Mouse (Mus musculus): Measurements from ENCODE around the gene Eif4enif1. TPM values are rescaled to one million over a fixed set of nuclear protein-coding genes. Genes with fewer than 3 reads are reported as not detected.

The Eif4enif1 gene
- total and polyA plus RNA-seq, 3 experiments = 54.5 to 127 (median 60.8) TPM

- Histone ChIP-seq H3K79me2 (replicated peaks; ENCODE audit: control insufficient read depth, extremely low read depth, insufficient read depth, poor library complexity, severe bottlenecking) (peaks cover 18% of the 10 kb centered on the region), H3K4me3 (replicated peaks in 1 of 3; ENCODE audit: low read depth in 2 of 3, low read length in 2 of 3, poor library complexity in 1 of 3) (no peak overlapping the region), H3K36me3 (replicated peaks in 1 of 2; ENCODE audit: control insufficient read depth in 1 of 2, insufficient read depth in 1 of 2, low read length in 1 of 2) (peaks cover 50 to 90% of the 10 kb centered on the region in 2 experiments), H3K27ac (ENCODE audit: insufficient read depth, low read depth) (no peak overlapping the region), H3K4me1 (ENCODE audit: control insufficient read depth in 1 of 2, insufficient read depth in 2 of 2) (no peaks in the 10 kb centered on the region), H3K27me3 (replicated peaks) (no peaks in the 10 kb centered on the region), H3K4me2 (ENCODE audit: insufficient read depth, low read depth, poor library complexity, severe bottlenecking) (no peak overlapping the region), H3K9ac (ENCODE audit: insufficient read depth, low read depth) (no peak overlapping the region), H3K9me3 (replicated peaks; ENCODE audit: low read length) (no peaks in the 10 kb centered on the region)
- in situ Hi-C loops (cut with MboI; ENCODE audit: low pct_ligation_motif_present, low pct_unique_long_range_greater_than_20kb, low sequenced_read_pairs) (no loop called here), dilution Hi-C loops (cut with MboI; ENCODE audit: extremely low pct_ligation_motif_present, extremely low pct_unique_long_range_greater_than_20kb, low sequenced_read_pairs) (no loop called here)
- TF ChIP-seq CTCF (conservative IDR thresholded peaks at IDR 0.05 in 1 of 2, IDR thresholded peaks at IDR 0.05 in 1 of 2; ENCODE audit: low read depth in 2 of 2, low read length in 2 of 2) (peak in 1 of 2 experiments; percentile 74; a peak in 2 of 4 replicates), MAFK (IDR thresholded peaks at IDR 0.05; ENCODE audit: insufficient replicate concordance, low read length) (no peak)
- no peak for DNase-seq (ENCODE audit: extremely low read depth)
Measured at GRCm38 (mm10) chr11:3223105-3223504, 20.9 kb downstream of the Eif4enif1 start.

- H3K4me3 ChIP-seq (replicated peaks in 1 of 3; ENCODE audit: low read depth in 2 of 3, low read length in 2 of 3, poor library complexity in 1 of 3) = no peak overlapping the region
- in situ Hi-C loops (cut with MboI; ENCODE audit: low pct_ligation_motif_present, low pct_unique_long_range_greater_than_20kb, low sequenced_read_pairs) = no loop called here
Measured at GRCm38 (mm10) chr11:3227113-3227512, 24.9 kb downstream of the Eif4enif1 start.

GRCm38 (mm10) chr11:3232248-3232647 is 30.1 kb downstream of the Eif4enif1 start:
- H3K27ac ChIP-seq (ENCODE audit: insufficient read depth, low read depth) = no peak overlapping the region
- TF ChIP-seq CHD1 (IDR thresholded peaks at IDR 0.05; ENCODE audit: low read depth, low read length) (no peak), IRF4 (IDR thresholded peaks at IDR 0.05; ENCODE audit: low read depth, low read length) (no peak), UBTF (IDR thresholded peaks at IDR 0.05; ENCODE audit: low read depth, low read length) (no peak), MYC (IDR thresholded peaks at IDR 0.05; ENCODE audit: low read depth, low read length) (no peak), RCOR1 (conservative IDR thresholded peaks at IDR 0.05; ENCODE audit: low read depth, low read length) (no peak), RAD21 (IDR thresholded peaks at IDR 0.05; ENCODE audit: low read depth, low read length) (no peak), ZC3H11A (IDR thresholded peaks at IDR 0.05; ENCODE audit: low read depth, low read length) (no peak), POLR2AphosphoS2 (IDR thresholded peaks at IDR 0.05; ENCODE audit: low read depth, low read length) (no peak)
- in situ Hi-C loops (cut with MboI; ENCODE audit: low pct_ligation_motif_present, low pct_unique_long_range_greater_than_20kb, low sequenced_read_pairs) = no loop called here

More at GRCm38 (mm10) chr11:3227113-3227512, 24.9 kb downstream of the Eif4enif1 start:
- H3K4me1 ChIP-seq (ENCODE audit: control insufficient read depth in 1 of 2, insufficient read depth in 2 of 2) = peaks cover 0 to 3% of the 10 kb centered on the region in 2 experiments; a peak in 1 of 4 replicates
- H3K4me2 ChIP-seq (ENCODE audit: insufficient read depth, low read depth, poor library complexity, severe bottlenecking) = no peak overlapping the region
- peaks cover 11% of the 10 kb centered on the region; the same call in 1 of the 2 replicates for H3K79me2 ChIP-seq (replicated peaks; ENCODE audit: control insufficient read depth, extremely low read depth, insufficient read depth, poor library complexity, severe bottlenecking)
- DNase-seq (ENCODE audit: extremely low read depth) = no peak
- dilution Hi-C loops (cut with MboI; ENCODE audit: extremely low pct_ligation_motif_present, extremely low pct_unique_long_range_greater_than_20kb, low sequenced_read_pairs) = no loop called here
- H3K27me3 ChIP-seq (replicated peaks) = no peaks in the 10 kb centered on the region
- H3K9me3 ChIP-seq (replicated peaks; ENCODE audit: low read length) = no peaks in the 10 kb centered on the region
- TF ChIP-seq IRF4 (IDR thresholded peaks at IDR 0.05; ENCODE audit: low read depth, low read length) = no peak
- TF ChIP-seq USF2 (conservative IDR thresholded peaks at IDR 0.05; ENCODE audit: low read depth, low read length) = no peak
- no peak for TF ChIP-seq PAX5 (IDR thresholded peaks at IDR 0.05; ENCODE audit: low read length)
- TF ChIP-seq SIN3A (IDR thresholded peaks at IDR 0.05; ENCODE audit: low read length) = no peak
- TF ChIP-seq JUND (conservative IDR thresholded peaks at IDR 0.05; ENCODE audit: low read depth, low read length) = no peak
- TF ChIP-seq E2F4 (IDR thresholded peaks at IDR 0.05; ENCODE audit: insufficient replicate concordance, low read depth, low read length) = no peak
- no peak for TF ChIP-seq MAZ (IDR thresholded peaks at IDR 0.05; ENCODE audit: low read depth, low read length)
- no peak for TF ChIP-seq RCOR1 (conservative IDR thresholded peaks at IDR 0.05; ENCODE audit: low read depth, low read length)
- TF ChIP-seq MYC (IDR thresholded peaks at IDR 0.05; ENCODE audit: low read depth, low read length) = no peak
- no peak for TF ChIP-seq MXI1 (IDR thresholded peaks at IDR 0.05; ENCODE audit: low read depth, low read length)
- TF ChIP-seq NRF1 (IDR thresholded peaks at IDR 0.05; ENCODE audit: low read depth, low read length) = no peak
- no peak for TF ChIP-seq HCFC1 (IDR thresholded peaks at IDR 0.05; ENCODE audit: low read depth, low read length)
- no peak for TF ChIP-seq POLR2AphosphoS2 (IDR thresholded peaks at IDR 0.05; ENCODE audit: low read depth, low read length)
- H3K9ac ChIP-seq (ENCODE audit: insufficient read depth, low read depth) = no peak overlapping the region
- H3K27ac ChIP-seq (ENCODE audit: insufficient read depth, low read depth) = no peak overlapping the region
- H3K36me3 ChIP-seq (replicated peaks in 1 of 2; ENCODE audit: control insufficient read depth in 1 of 2, insufficient read depth in 1 of 2, low read length in 1 of 2) = peaks cover 64 to 92% of the 10 kb centered on the region in 2 experiments

More at GRCm38 (mm10) chr11:3232248-3232647, 30.1 kb downstream of the Eif4enif1 start:
- Histone ChIP-seq H3K9me3 (replicated peaks; ENCODE audit: low read length) (no peaks in the 10 kb centered on the region), H3K27me3 (replicated peaks) (no peaks in the 10 kb centered on the region), H3K4me3 (replicated peaks in 1 of 3; ENCODE audit: low read depth in 2 of 3, low read length in 2 of 3, poor library complexity in 1 of 3) (no peak overlapping the region), H3K36me3 (replicated peaks in 1 of 2; ENCODE audit: control insufficient read depth in 1 of 2, insufficient read depth in 1 of 2, low read length in 1 of 2) (peaks cover 66 to 86% of the 10 kb centered on the region in 2 experiments), H3K9ac (ENCODE audit: insufficient read depth, low read depth) (no peak overlapping the region), H3K4me2 (ENCODE audit: insufficient read depth, low read depth, poor library complexity, severe bottlenecking) (no peak overlapping the region), H3K4me1 (ENCODE audit: control insufficient read depth in 1 of 2, insufficient read depth in 2 of 2) (peaks cover 0 to 3% of the 10 kb centered on the region in 2 experiments; a peak in 1 of 4 replicates), H3K79me2 (replicated peaks; ENCODE audit: control insufficient read depth, extremely low read depth, insufficient read depth, poor library complexity, severe bottlenecking) (peaks cover 15% of the 10 kb centered on the region; the same call in 1 of the 2 replicates)
- DNase-seq (ENCODE audit: extremely low read depth) = no peak
- dilution Hi-C loops (cut with MboI; ENCODE audit: extremely low pct_ligation_motif_present, extremely low pct_unique_long_range_greater_than_20kb, low sequenced_read_pairs) = no loop called here

Measured in CH12.LX (cell line).